Mouse (Mus musculus) kidney, embryonic 15.5 days (tissue): ENCODE measurements around the gene Mbd6. TPM values are rescaled to one million over a fixed set of nuclear protein-coding genes. Genes with fewer than 3 reads are reported as not detected.
"Not testable (repeated sequence)": the region's sequence is repeated elsewhere in the genome, so short reads cannot be mapped to it uniquely, and the experiment has no call there.

ENCODE experiments used
- ATAC-seq: fragments of 200-750 bp; cut with Nextera tagmentation; replicated peaks from 2 replicates; pipeline ENCODE4 v1.8.0; 2017; ENCODE audit warnings: moderate TSS enrichment; ENCODE audit not compliant: low FRiP score
- H3K27ac ChIP-seq: fragments of 300-500 bp; sonication (generic); 2 replicates; pipeline ENCODE4 v1.5.1; 2015; ENCODE audit warnings: mild to moderate bottlenecking, inconsistent platforms
- H3K27me3 ChIP-seq: fragments of 300-500 bp; sonication (generic); 2 replicates; pipeline ENCODE4 v1.6.1; 2015; ENCODE audit warnings: inconsistent platforms
- H3K36me3 ChIP-seq: fragments of 300-500 bp; sonication (generic); 2 replicates; pipeline ENCODE4 v1.6.1; 2015; ENCODE audit warnings: inconsistent platforms
- H3K4me1 ChIP-seq: fragments of 300-500 bp; sonication (generic); 2 replicates; pipeline ENCODE4 v1.6.1; 2015; ENCODE audit warnings: inconsistent platforms
- H3K4me2 ChIP-seq: fragments of 300-500 bp; sonication (generic); 2 replicates; pipeline ENCODE4 v1.6.1; 2015; ENCODE audit warnings: moderate library complexity, mild to moderate bottlenecking, inconsistent platforms
- H3K4me3 ChIP-seq: fragments of 300-500 bp; sonication (generic); replicated peaks from 2 replicates; pipeline ENCODE4 v1.5.1; 2015; ENCODE audit warnings: mild to moderate bottlenecking, inconsistent platforms
- H3K9ac ChIP-seq: fragments of 300-500 bp; sonication (generic); 2 replicates; pipeline ENCODE4 v1.6.1; 2015; ENCODE audit warnings: mild to moderate bottlenecking, inconsistent platforms
- H3K9me3 ChIP-seq: fragments of 300-500 bp; sonication (generic); replicated peaks from 2 replicates; pipeline ENCODE4 v1.6.1; 2016; ENCODE audit warnings: inconsistent platforms
- WGBS: fragments of 180-500 bp; shearing (Covaris S2); methylation state at CpG from one replicate; pipeline ENCODE4 v1.1.7; 2015; ENCODE audit warnings: mixed read lengths; 5-methylcytosine and 5-hydroxymethylcytosine counted together
- polyA plus RNA-seq: library from polyadenylated mRNA; unstranded; fragments of >200 nt; fragmentation: Nextera tagmentation; extraction: Ambion mirVana; gene quantifications from 2 replicates; pipeline ENCODE4 v1.2.1, GENCODE M21; 2015

Gene Mbd6
- polyA plus RNA-seq, 1 experiment from 2014 or later = 16.1 TPM

- peaks cover 26% of the 10 kb centered on the region for H3K36me3 ChIP-seq
- peaks cover 18% of the 10 kb centered on the region for H3K4me1 ChIP-seq
- peak overlapping the region; percentile 81 for H3K4me3 ChIP-seq
- ATAC-seq = peak; percentile 30
- H3K27ac ChIP-seq = peak overlapping the region; percentile 69
- H3K9ac ChIP-seq = peak overlapping the region; percentile 82; the same call in 1 of the 2 replicates
- peak overlapping the region; percentile 67 for H3K4me2 ChIP-seq
- 2% methylated on average over 4 of the region's 4 CpGs for WGBS
- H3K27me3 ChIP-seq = no peaks in the 10 kb centered on the region
- no peaks in the 10 kb centered on the region for H3K9me3 ChIP-seq
Measured at GRCm38 (mm10) chr10:127312356-127312676, 23.5 kb upstream of the Mbd6 start.

- Histone ChIP-seq H3K4me1 (peaks cover 18% of the 10 kb centered on the region), H3K4me3 (peak within 1 kb of the TSS; percentile 81), H3K27ac (peak within 1 kb of the TSS; percentile 79), H3K36me3 (peaks cover 32% of the 10 kb centered on the region), H3K9me3 (no peaks in the 10 kb centered on the region), H3K4me2 (peak within 1 kb of the TSS; percentile 67), H3K27me3 (no peaks in the 10 kb centered on the region), H3K9ac (peak within 1 kb of the TSS; percentile 82)
- peak; percentile 96 for ATAC-seq
- under 1% methylated on average over 65 of the region's 65 CpGs for WGBS
Measured at GRCm38 (mm10) chr10:127311476-127312355, 22.9 kb upstream of the Mbd6 start, which contains the start of gene Mars. TSS of gene Mars (minus strand) at chr10:127311786.

- Histone ChIP-seq H3K4me3 (peak overlapping the region; percentile 81), H3K9ac (peak overlapping the region; percentile 82), H3K27me3 (no peaks in the 10 kb centered on the region), H3K27ac (peak overlapping the region; percentile 79), H3K9me3 (no peaks in the 10 kb centered on the region), H3K36me3 (peaks cover 41% of the 10 kb centered on the region), H3K4me1 (peaks cover 18% of the 10 kb centered on the region), H3K4me2 (peak overlapping the region; percentile 67)
- ATAC-seq = peak; percentile 40
- 35% methylated on average over 23 of the region's 23 CpGs for WGBS
Measured at GRCm38 (mm10) chr10:127310523-127311475, 22.0 kb upstream of the Mbd6 start.

GRCm38 (mm10) chr10:127309167-127309566, 20.3 kb upstream of the Mbd6 start:
- Histone ChIP-seq H3K4me1 (peaks cover 18% of the 10 kb centered on the region), H3K36me3 (peaks cover 58% of the 10 kb centered on the region)
- H3K9me3 ChIP-seq, H3K27me3 ChIP-seq, H3K9ac ChIP-seq, ATAC-seq, H3K4me2 ChIP-seq, H3K4me3 ChIP-seq, H3K27ac ChIP-seq: not testable (repeated sequence)
- 87% methylated on average over 3 of the region's 3 CpGs for WGBS

GRCm38 (mm10) chr10:127303136-127303535, 14.3 kb upstream of the Mbd6 start:
- 95% methylated on average over 11 of the region's 11 CpGs for WGBS
- no peak overlapping the region for H3K9ac ChIP-seq
- no peak for ATAC-seq
- H3K4me2 ChIP-seq = no peak overlapping the region
- H3K9me3 ChIP-seq = no peaks in the 10 kb centered on the region
- H3K4me3 ChIP-seq = no peak overlapping the region
- no peak overlapping the region for H3K27ac ChIP-seq
- H3K4me1 ChIP-seq = no peaks in the 10 kb centered on the region
- H3K36me3 ChIP-seq = peaks cover 98% of the 10 kb centered on the region
- no peaks in the 10 kb centered on the region for H3K27me3 ChIP-seq

- H3K9ac ChIP-seq = no peak overlapping the region
- WGBS = 93% methylated on average over 6 of the region's 6 CpGs
- H3K4me1 ChIP-seq = no peaks in the 10 kb centered on the region
- H3K27me3 ChIP-seq = no peaks in the 10 kb centered on the region
- H3K27ac ChIP-seq = no peak overlapping the region
- ATAC-seq = no peak
- H3K36me3 ChIP-seq = peaks cover 98% of the 10 kb centered on the region
- no peak overlapping the region for H3K4me2 ChIP-seq
- H3K9me3 ChIP-seq = no peaks in the 10 kb centered on the region
- no peak overlapping the region for H3K4me3 ChIP-seq
Measured at GRCm38 (mm10) chr10:127300361-127300760, 11.5 kb upstream of the Mbd6 start.

GRCm38 (mm10) chr10:127297015-127297871, 8.4 kb upstream of the Mbd6 start:
- no peaks in the 10 kb centered on the region for H3K9me3 ChIP-seq
- 91% methylated on average over 16 of the region's 16 CpGs for WGBS
- no peak overlapping the region for H3K4me2 ChIP-seq
- H3K36me3 ChIP-seq = peaks cover 96% of the 10 kb centered on the region
- no peaks in the 10 kb centered on the region for H3K27me3 ChIP-seq
- peaks cover 13% of the 10 kb centered on the region for H3K4me1 ChIP-seq
- no peak for ATAC-seq
- H3K27ac ChIP-seq = no peak overlapping the region
- no peak overlapping the region for H3K4me3 ChIP-seq
- H3K9ac ChIP-seq = no peak overlapping the region

- no peak overlapping the region for H3K27ac ChIP-seq
- H3K4me2 ChIP-seq = no peak overlapping the region
- no peaks in the 10 kb centered on the region for H3K27me3 ChIP-seq
- peaks cover 23% of the 10 kb centered on the region for H3K4me1 ChIP-seq
- no peak for ATAC-seq
- peaks cover 86% of the 10 kb centered on the region for H3K36me3 ChIP-seq
- no peak overlapping the region for H3K9ac ChIP-seq
- H3K4me3 ChIP-seq = no peak overlapping the region
- 87% methylated on average over 24 of the region's 24 CpGs for WGBS
- H3K9me3 ChIP-seq = no peaks in the 10 kb centered on the region
Measured at GRCm38 (mm10) chr10:127295986-127296794, 7.4 kb upstream of the Mbd6 start.

- Histone ChIP-seq H3K27me3 (no peaks in the 10 kb centered on the region), H3K36me3 (peaks cover 74% of the 10 kb centered on the region), H3K4me2 (no peak overlapping the region), H3K9me3 (no peaks in the 10 kb centered on the region), H3K9ac (no peak overlapping the region), H3K4me3 (no peak overlapping the region), H3K4me1 (peaks cover 25% of the 10 kb centered on the region), H3K27ac (no peak overlapping the region)
- 90% methylated on average over 10 of the region's 10 CpGs for WGBS
- no peak for ATAC-seq
Measured at GRCm38 (mm10) chr10:127294895-127295510, 6.2 kb upstream of the Mbd6 start.

GRCm38 (mm10) chr10:127293590-127294113, 4.8 kb upstream of the Mbd6 start:
- ATAC-seq = no peak
- Histone ChIP-seq H3K27ac (no peak overlapping the region), H3K9ac (no peak overlapping the region), H3K4me3 (no peak overlapping the region), H3K4me2 (no peak overlapping the region), H3K9me3 (no peaks in the 10 kb centered on the region), H3K27me3 (no peaks in the 10 kb centered on the region), H3K4me1 (peaks cover 35% of the 10 kb centered on the region), H3K36me3 (peaks cover 60% of the 10 kb centered on the region)
- 81% methylated on average over 3 of the region's 3 CpGs for WGBS
